Mouse (Mus musculus) lung, adult 18-20 months (tissue): ENCODE data around the gene Gtpbp3.
"Not testable (repeated sequence)": the region's sequence is repeated elsewhere in the genome, so short reads cannot be mapped to it uniquely, and the experiment has no call there.

ENCODE experiments used
- DNase-seq, 2 experiments: peaks; one replicate each; pipeline ENCODE4 v3.0.0; 2022; ENCODE audit warnings: mixed read lengths in 2 of 2

Gtpbp3 gene

GRCm38 (mm10) chr8:71497881-71498501, 10.1 kb downstream of the Gtpbp3 start:
- peak; percentile 36 to 58 for DNase-seq

DNA sequence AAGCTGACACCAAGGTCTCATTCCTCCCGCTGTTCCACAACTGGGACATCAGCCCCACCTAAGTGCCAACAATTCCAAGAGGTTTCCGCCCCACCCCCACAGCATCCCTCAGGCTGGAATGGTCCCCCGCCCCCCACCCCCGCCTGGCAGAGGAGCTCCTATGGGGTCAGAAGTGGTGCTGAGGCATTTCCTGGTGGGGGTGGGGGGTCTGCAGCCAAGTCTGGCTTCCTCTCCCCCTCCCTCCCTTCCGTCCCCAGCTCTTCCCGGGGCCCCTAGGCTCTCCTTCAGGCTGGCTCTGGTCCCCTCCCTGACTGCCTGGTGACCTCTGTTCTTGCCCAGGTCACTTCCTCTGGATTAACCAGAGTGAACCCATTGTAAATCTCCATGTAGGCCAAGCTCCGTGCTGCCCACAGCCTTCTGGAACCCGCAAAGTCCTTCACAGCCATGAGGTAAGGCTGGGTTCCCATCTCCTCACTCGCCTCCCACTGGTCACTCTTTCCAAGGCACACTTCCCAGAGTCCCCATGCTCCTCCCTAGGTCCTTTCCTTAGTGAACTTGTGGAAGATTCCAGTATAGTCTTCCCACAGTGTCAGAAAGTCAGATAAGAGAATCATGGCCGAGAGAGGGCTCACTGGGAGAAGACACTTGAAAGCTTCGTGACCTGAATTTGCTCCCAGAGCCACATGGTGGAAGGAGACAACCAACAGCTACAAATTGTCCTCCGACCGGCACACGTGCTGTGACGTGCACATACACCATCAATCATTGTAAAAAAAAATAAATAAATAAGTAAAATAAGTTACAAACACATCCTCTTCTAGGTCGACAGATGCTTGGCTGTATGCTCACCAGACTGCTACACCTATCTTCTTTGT, 11.2 kb downstream of the Gtpbp3 start:
- peak in 1 of 2 experiments; percentile 53 for DNase-seq

GRCm38 (mm10) chr8:71504349-71504748, 16.4 kb downstream of the Gtpbp3 start:
- no peak for DNase-seq

GRCm38 (mm10) chr8:71505326-71505725, 17.4 kb downstream of the Gtpbp3 start:
- DNase-seq, result no peak

DNA sequence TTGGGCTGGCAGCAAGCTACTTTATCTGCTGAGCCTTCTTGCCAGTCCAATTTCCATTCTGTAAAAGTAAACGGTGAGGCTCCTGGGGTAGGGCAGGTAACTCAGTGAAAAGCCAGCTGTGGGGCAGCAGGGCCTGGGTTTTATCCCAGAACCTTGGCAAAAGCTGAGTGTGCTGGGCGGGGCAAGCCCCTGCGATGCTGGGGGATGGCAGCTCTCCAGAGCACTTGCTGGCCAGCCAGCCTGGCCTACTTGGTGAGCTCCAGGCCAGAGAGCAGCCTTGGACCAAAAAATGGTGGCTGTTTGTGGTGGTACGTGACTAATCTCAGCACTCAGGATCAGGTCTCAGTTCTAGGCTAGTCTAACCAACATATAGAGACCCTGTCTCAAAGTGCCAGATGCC, 18.1 kb downstream of the Gtpbp3 start:
- no peak for DNase-seq

GRCm38 (mm10) chr8:71507589-71508104, 19.7 kb downstream of the Gtpbp3 start:
- peak; percentile 48 to 53 for DNase-seq

DNA sequence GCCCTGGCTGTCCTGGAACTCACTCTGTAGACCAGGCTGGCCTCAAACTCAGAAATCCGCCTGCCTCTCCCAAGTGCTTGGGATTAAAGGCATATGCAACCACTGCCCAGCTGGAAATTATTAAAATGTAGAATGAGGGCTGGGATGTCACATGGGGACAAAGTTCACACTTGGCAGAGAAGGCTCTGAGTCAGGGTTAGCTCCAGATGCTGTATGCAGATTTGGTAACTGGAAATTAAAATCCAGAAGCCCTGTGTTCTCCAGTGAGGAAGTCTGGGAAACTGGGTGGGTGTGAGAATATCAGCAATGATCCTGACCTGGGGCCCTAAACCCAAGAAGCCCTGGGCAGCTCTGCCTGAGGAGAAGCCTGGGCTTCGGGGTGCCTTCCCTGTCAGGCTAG, 21.4 kb downstream of the Gtpbp3 start:
- no peak for DNase-seq

GRCm38 (mm10) chr8:71511644-71512043, 23.7 kb downstream of the Gtpbp3 start, which contains the start of gene Plvap:
TSS of gene Plvap (minus strand) at chr8:71511752.
- peak; percentile 72 to 78 for DNase-seq

GRCm38 (mm10) chr8:71513018-71513754, 25.3 kb downstream of the Gtpbp3 start:
- DNase-seq, result peak; percentile 34 to 53

DNA sequence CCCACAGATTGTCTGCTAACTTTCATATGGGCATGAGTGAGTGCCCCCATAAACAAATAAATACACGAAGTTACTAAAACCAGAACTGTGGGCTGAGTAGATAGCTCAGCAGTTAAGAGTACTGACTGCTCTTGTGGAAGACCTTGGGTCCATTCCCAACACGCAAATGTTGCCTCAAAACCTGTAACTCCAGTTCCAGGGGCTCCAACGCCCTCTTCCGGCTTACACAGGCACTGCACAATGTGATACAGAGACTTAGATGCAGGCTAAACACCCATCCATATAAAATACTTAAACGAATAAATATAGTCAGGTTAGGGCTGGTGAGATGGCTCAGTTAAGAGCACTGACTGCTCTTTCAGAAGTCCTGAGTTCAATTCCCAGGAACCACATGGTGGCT, 27.1 kb downstream of the Gtpbp3 start:
- no peak for DNase-seq

DNA sequence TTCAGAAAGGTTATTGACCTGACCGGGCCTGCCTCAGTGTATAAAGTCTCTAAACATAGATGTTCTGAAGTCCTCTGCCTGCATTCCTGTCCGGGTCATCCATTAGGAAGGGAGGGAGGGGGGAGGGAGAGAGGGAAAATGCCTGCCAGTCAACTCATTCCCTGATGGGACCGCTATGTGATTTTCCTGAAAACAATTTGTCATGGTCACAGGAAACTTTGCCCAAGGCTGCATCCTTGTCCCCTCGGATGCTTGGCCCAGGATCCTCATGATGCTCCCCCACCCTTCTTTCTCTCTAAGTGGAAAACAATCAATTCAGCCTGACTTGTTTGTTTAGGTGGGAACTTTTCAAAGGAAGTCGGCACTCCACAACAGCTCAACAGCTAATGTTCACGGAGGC, 28.9 kb downstream of the Gtpbp3 start:
- DNase-seq, result peak; percentile 41 to 64

DNA sequence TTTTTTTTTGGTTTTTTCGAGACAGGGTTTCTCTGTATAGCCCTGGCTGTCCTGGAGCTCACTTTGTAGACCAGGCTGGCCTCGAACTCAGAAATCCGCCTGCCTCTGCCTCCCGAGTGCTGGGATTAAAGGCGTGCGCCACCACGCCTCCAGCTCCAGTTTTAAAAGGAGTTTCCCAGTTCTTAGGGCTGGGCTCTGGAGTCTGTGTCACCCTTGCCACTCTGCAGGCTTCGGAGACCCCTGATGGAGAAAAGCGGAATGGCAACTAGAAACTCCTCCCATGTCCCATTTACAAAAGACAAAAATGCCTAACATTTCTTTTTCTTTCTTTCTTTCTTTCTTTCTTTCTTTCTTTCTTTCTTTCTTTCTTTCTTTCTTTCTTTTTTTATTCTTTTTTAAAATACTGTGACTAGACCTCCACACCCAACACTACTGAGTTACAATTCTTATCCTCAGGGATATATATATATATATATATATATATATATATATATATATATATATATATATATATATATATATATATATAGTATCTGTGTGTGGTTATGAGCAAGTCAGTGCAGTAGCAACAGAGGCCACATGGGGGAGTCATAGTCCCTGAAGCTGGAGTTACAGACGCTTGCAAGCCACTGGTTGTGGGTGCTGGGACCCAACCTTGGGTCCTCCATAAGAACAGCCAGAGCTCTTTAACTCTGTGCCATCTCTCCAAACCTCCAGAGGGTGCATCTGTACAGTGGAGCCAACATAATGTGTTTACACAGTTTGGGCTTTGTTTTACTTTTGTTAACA, 31.3 kb downstream of the Gtpbp3 start:
- DNase-seq, result peak; percentile 52 to 67

- DNase-seq, result peak; percentile 92 to 95
These were observed 33.7 kb downstream of the Gtpbp3 start for GRCm38 (mm10) chr8:71521634-71522033.

- no peak for DNase-seq
These were observed 37.5 kb downstream of the Gtpbp3 start, which contains the start of gene Ccdc194 for GRCm38 (mm10) chr8:71525226-71526050. TSS of gene Ccdc194 (minus strand) at chr8:71525711.

DNA sequence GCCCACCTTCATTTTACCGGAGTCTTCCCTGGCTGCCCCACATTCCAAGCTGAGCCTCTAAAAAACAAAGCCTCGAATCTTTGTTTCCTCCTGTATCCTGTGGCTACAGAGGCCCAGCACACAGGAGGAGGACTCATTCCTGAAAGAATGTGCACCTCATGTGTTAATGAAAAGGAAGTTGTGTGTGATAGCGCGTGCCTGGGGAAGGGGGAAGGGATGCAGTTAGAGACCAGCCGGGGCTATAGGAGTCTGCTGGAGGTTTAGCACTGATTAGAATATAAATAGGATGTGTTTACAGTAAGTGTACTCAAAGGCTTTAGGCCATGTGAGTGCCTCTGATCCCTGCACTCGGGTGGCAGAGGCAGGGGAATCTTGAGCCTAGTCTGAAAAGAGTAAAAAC, 38.4 kb downstream of the Gtpbp3 start:
- no peak for DNase-seq

GRCm38 (mm10) chr8:71527162-71527870, 39.4 kb downstream of the Gtpbp3 start:
- no peak for DNase-seq

GRCm38 (mm10) chr8:71528362-71529073, 40.6 kb downstream of the Gtpbp3 start:
- DNase-seq, result peak; percentile 61 to 66

DNA sequence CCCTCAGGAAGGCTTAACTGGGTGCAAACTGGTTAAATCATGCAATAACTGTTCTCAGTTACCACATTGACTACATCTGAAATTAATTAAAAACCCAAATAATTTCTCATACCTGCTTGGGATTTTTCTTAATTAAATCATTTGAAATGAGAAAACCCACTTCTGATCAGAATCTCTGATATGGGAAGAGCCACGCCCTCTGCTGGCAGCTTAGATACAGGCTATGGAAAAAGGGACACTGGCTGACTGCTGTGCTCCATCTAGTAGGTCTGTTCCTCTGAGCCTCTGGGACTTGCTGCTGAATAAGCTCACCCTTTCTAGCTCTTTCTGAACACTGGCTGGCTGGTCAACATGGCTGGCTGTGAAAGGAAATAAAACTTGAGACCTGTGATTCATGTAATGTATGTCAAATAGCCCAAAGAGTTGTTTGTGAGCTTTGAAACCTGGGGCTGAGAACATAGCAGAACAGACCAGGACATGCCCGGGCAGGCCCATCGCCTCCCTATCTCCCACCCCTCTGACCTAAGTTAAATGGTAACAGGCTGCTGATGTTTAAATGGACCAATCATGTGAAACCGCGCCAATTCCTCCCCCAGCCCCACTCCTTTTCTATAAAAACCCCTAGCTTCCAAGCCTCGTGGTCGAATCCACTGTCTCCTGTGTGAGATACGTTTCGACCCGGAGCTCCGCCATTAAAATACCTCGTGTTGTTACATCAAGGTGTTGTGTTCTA, 43.0 kb downstream of the Gtpbp3 start:
- DNase-seq, result not testable (repeated sequence)

GRCm38 (mm10) chr8:71534263-71534810, 46.4 kb downstream of the Gtpbp3 start:
- no peak for DNase-seq
